Mouse (Mus musculus) central nervous system, embryonic 14 days (tissue): Measurements from ENCODE around the gene Elf2. TPM values are rescaled to one million over a fixed set of nuclear protein-coding genes. Genes with fewer than 3 reads are reported as not detected.

Experiments used
- polyA plus RNA-seq: library from polyadenylated mRNA; depleted of rRNA; stranded (reverse); fragments of >200 nt; gene quantifications from 2 replicates; pipeline ENCODE4 v1.2.3, GENCODE M21; 2012; rRNA removed

Elf2 gene
- 58.4 and 61.3 TPM in 2 replicates for polyA plus RNA-seq

DNA sequence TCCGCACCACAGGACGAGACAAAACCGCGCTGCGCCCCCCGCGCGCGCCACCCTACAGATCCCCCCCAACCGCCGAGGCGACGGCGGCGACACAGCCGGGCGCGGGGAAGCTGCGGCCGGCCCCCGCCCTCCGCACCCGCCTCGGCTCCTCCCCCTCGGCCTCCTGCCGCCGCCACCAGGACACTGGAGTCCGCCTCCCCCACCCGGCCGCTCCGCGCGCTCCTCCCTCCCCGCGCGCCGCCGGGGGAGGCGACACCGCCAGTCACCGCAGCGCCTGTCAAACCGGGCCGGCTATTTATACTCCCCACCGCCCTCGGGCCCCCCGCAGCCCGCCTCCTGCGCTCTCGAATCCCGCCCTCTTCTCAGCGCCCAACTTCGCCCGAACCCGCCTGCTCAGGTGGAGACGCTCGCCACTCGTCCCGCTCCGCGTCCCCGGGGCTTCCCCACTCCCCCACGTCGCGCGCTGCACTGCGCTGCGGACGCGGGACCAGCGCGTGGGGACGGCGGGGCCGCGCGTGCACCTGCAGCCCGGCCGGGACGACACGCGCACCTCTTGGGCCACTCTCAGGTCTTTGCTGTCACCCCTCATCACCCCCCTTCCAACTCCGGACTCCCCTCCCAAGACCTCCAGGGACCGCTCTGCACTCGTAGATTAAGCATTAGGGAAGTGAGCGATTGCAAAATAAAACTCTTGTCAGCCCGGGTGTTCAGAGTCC is at the start of gene Elf2:
TSS of gene Elf2 (minus strand) at position 112 of the 716 bp plus-strand sequence.

GRCm38 (mm10) chr3:51224363-51225225 is 115.9 kb downstream of the Elf2 start, which contains the start of gene Noct:
Gene Noct (plus strand): TSS chr3:51224447.

Other genes starting within 250 kb of the Elf2 start
- gene Noct, start 116.2 kb downstream of the Elf2 start, polyA plus RNA-seq: 22.0 and 22.4 TPM in 2 replicates
- gene Mgarp, start 56.1 kb upstream of the Elf2 start, polyA plus RNA-seq: 1.4 and 2.2 TPM in 2 replicates
- gene Ndufc1, start 68.3 kb upstream of the Elf2 start, polyA plus RNA-seq: 319 and 335 TPM in 2 replicates
- gene Naa15, start 74.5 kb upstream of the Elf2 start, polyA plus RNA-seq: 28.1 and 29.7 TPM in 2 replicates
- gene Rab33b, start 143.3 kb upstream of the Elf2 start, polyA plus RNA-seq: 13.2 and 15.6 TPM in 2 replicates
- gene Setd7, start 220.2 kb upstream of the Elf2 start, polyA plus RNA-seq: 16.5 and 17.5 TPM in 2 replicates